Mouse (Mus musculus) left cerebral cortex, adult 8-10 months (tissue): ENCODE data around the gene Pigb. TPM values are rescaled to one million over a fixed set of nuclear protein-coding genes. Genes with fewer than 3 reads are reported as not detected.

Source experiments
- DNase-seq, 2 experiments: peaks; one replicate each; pipeline ENCODE4 v3.0.0; 2022; ENCODE audit warnings: low spot score in 2 of 2
- total RNA-seq, 4 experiments: library from RNA; stranded (reverse); gene quantifications; 2 replicates each; pipeline ENCODE4 v1.2.4; 2022

Pigb gene
- total RNA-seq, 4 experiments from 2014 or later: 15.1 to 16.5 (median 15.3) TPM

DNA sequence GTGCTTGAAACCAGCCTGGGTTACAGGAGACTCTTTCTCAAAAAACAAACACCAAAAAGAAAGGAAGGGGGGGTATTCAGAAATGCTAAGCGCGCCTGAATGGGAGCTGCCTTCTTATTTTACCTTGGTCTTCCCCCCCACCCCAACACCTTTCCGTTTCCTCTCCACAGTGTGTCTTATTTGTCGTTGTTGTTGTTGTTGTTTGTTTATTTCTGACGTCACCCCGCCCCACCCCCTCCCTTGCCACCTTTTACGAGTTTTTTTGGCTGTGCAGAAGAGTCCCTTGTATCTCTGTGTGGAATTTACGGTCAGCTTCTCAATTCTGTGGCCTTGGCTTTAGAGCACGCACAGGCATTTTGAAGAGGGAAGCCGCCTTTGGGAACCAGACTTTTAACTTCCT is 5.5 kb upstream of the Pigb start:
- no peak for DNase-seq

- DNase-seq: no peak
Measured at GRCm38 (mm10) chr9:73045204-73045603, 5.0 kb upstream of the Pigb start.

DNA sequence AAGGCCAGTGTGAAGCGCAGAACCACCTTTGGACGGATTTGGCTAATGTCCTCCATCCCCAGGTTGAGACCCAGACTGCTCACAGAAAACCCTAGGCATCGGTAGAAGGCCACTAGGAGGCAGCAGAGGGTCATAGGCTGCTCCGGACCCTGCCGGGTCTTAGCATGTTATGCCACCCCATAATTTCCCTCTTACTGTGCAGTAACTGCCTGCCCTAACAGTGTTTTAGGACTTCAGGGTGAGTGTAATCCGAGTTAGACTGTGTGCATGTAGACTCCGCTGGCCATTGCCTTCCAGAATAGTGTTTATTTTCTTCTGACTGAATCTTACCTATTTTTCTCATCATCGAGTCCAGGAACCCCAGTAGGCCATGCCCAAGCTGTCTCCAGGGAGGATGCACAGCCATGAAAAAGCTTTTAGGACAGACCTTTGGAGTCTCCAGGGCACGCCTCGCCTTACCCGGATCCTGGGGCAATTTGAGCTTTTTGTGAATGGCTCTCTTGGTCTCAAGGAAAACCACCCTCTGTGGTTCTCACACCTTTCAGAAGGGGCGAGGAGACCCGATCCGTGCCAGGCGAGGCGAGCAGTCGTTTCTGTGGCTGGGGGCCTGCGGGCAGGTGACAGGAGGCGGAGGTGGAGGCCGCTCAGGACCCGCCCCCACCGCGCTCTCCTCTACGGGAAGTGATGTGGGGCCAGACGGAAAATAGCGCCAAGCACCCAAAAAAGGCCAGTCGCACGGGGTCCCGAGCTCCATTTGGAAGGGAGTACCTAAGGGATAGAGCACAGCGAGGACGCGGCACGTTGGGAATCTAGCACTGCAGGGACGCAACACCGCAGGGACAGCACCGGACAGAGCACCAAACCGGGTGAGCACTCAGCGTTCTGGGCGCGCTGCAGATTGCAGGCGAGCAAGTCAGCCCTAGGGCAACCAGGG is 4.2 kb upstream of the Pigb start, which contains the start of gene Rab27a:
Gene Rab27a, plus strand, starts transcription at position 709 of the 934 bp plus-strand sequence.
- peak; percentile 44 to 58 for DNase-seq

DNA sequence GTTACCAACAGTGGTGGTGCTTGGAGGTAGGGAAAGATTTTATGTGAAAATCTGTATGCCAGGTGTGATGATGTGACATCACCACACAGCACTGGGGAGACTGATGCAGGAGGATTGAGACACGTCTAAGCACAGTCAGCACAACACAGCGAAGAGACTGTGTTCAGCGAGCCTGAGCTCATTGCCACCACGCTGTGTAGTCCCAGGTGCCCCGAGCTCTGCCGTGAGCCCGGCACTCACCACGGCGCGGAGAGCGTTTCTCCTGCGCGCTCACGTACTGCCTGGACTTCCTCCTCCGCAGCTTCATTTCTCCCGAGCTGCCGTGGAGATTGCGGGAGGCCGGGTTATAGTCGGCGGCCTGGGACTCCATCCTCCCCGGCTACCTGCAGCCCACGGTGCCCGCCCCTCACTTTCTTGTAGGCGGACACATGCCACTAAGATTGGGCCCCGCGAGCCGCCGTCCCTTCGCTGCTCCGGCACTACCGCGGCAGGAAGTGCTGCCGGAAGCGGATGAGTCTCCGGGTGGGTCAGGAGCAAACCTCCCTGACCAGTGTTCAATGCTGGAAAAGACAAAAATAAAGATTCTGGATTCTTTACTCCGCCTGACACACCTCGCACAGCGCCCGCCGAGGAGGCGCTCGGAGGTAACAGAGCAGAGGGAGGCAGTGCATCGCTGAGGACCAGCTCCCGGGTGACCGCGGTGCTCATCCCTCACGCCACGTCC is 794 bp downstream of the Pigb start:
- DNase-seq: peak; percentile 88 to 92

DNA sequence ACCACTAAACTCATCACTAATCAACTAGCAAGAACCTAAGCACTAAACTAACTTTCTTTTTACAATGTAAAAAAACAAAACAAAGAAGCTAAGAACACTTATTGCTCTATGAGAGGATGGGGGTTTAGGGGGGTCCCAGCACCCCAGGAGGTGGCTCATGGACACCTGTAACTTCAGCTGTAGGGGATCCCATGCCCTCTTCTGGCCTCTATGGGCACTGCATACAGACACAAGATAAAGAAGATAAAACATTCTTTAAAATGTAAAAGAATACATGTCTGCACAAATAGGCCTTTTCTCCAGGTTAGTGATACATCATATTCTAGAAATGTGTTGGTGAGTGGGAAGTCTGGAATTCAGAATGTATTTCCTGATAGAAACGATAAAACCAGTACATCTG is 6.8 kb downstream of the Pigb start:
- no peak for DNase-seq

- DNase-seq: no peak
Measured at GRCm38 (mm10) chr9:73031421-73031820, 8.8 kb downstream of the Pigb start.

DNA sequence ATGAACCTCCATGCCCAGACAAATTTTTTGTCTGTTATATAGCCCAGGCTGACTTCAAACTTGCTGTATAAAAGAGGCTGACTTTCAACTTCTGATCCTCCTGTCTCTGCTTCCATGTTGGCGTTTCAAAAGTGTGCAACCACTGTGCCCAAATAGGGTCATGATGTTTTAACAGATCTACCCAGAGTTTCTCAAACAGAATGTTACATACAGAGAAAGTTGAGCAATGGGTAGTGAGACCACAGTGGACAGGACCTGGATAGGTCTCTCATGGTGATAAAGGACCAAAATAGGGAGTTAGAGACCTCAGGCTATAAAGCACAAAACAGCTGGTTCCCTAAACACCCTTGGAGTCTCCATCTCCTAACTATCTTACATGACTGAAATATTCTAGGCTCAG is 9.7 kb downstream of the Pigb start:
- DNase-seq: no peak

DNA sequence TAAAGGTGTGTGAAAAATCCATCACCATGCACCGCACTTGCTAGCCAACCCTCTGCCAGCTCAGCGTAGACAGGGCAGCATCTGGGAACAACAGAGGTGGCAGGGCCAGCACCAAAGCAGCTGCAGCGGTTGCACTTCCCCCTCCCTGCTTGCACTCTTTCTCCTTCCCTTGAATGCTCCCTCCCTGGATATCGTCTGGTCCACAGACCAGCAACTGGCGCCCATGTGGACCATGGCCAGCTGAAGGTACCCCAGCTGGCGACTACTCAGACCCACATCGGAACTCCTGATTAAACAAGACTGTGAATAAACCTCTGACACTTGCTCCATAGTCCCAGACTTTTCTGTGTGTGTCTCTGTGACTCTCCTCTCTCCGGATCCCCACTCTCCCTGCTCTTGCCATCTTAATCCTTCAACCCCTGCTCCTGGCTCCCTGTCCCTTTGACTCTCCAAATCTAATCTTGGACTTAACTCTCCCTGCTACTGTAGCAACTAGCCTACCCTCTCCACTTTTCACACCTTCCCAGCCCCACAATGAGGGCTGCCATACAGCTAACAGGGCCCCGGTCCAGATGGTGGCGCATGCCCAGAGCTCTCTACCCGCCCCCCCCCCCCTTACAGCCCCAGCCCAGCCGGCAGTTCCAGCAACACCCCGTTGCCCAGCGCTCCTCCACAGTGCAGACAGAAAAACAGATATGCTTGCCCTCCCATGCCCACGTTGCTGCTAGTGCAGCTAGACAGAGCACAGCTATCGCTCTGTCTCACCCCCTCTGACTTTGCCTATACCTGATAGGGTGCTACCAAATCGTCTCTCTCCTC is 14.2 kb downstream of the Pigb start:
- DNase-seq: no peak

- no peak for DNase-seq
Measured at GRCm38 (mm10) chr9:73020566-73021097, 19.5 kb downstream of the Pigb start.

DNA sequence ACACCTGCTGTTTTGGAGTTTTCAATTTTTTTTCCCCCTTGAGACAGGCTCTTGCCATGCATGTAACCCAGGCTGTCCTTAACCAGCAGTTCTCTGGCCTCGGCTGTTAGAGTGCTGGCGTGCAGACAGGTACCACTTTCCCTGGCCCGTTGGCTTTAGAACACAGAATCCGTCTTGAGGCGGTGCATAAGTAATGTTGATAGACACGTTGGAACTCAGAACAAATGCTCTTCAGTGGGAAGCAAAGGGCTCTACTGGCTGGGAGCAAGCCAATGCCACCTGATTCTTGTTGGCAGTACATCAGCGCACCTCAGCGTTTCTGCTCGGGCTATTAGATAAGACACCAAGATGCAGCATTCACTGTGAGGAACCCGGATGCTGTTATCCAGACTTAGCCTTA is 20.3 kb downstream of the Pigb start:
- DNase-seq: no peak

DNA sequence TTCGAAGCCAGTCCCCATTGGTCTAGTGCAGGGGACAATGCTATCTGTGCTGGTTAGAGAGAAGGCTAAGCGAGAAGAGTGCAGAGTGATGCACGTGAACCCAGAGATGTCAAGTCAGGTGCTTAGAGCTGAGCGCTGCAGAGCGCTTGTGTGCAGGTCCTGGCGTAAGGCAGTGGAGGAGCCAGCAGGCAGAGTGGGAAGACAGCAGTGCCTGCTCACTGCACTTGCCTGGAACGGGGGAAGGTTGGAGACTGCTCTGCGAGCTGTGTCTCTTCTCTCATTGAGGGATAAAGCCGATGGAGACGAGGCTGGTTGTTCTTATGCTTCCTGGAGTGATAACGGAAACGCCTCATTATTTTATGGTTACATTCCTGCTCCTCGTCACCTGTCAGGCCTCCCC is 25.5 kb downstream of the Pigb start:
- DNase-seq: no peak

DNA sequence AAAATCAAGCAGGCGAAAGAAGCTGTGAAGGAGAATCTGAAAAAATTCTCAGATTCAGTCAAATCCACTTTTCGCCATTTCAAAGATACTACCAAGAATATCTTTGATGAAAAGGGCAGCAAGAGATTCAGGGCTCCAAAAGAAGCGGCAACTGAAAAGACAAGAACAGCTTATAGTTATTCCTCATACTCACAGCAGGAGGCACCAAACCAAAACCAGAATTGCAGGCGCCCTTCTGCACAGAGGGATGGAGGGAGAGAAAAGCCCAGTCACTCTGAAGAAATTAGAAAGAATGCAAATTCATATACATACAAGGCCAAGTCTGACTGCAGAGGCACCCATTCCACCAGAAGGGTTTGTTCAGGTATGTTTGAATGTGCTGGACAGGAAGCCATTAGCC is 27.5 kb downstream of the Pigb start:
- no peak for DNase-seq

GRCm38 (mm10) chr9:73008384-73008783 is 31.8 kb downstream of the Pigb start:
- no peak for DNase-seq

DNA sequence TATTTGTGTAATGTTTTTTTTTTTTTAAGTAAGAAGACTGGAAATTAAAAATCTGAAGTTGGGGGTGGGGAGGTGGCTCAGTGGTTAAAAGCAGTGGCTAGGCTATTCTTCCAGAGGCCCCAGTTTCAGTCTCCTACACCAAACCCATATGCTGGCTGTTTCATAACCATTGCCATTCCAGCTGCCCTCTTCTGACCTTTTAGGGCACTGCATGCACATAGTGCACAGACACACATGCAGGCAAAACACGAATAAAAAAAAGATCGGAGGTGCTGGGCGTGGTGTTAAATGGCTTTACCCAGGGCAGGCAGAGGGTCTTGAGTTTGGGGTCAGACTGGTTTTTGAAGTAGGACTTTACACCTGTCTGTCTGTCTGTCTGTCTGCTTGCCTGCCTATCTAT is 34.0 kb downstream of the Pigb start:
- no peak for DNase-seq

DNA sequence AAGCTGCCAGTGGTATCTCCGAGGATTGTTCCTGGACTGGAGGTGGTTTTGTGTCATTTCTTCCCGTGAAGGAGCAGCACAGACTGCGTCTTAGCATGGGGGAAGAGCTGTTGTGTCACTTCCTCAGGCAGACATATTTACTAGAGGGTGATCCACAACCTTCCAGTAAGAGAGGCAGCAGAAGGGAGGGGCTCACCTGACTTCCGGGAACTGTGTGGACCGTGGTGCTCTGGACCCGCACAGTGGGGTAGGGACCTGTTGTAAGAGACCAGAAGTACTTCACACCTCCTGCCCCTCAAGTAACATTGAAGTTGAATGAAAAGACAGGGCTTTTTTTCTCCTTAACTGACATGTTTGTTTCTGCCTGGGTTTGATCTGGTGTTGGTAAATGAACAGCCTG is 35.1 kb downstream of the Pigb start:
- no peak for DNase-seq

DNA sequence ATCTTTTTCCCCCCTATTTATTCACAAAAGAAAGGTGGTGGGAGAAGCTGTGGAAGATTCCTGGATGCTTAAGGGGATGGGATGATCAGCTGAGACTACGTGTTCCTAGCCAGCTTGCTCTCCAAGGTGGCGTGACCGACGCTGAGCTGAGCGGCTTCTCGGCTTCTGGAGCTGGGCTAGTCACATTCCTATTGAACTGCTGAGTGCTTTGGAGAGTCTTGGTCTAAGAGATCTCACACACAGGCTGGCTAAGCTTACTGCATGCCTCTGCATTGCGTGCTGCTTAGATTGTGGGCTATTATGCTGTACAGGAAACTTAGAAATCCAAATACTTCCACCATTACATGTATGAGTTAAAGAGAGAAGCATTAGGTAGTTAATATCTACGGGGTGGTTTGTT is 36.1 kb downstream of the Pigb start:
- DNase-seq: no peak

DNA sequence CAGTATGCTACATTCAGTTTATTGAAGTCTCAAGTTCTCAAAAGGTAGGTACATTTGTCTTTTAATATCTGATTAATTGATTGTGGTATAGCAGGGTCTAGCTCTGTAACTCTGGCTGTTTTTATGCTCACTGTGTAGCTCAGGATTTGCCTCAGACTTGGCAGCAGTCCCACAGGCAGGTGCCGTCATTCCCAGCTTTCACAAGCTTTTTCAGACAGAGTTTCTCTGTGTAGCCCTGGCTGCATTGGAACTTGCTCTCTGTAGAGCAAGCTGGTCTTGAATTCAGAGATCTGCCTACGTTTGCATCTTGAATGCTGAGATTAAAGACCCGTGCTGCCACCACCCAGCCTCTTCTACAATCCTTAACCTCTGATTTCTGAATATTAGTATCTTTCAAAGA is 38.0 kb downstream of the Pigb start:
- DNase-seq: no peak

- no peak for DNase-seq
Measured at GRCm38 (mm10) chr9:73001314-73002011, 38.7 kb downstream of the Pigb start.

GRCm38 (mm10) chr9:73000487-73000886 is 39.7 kb downstream of the Pigb start:
- no peak for DNase-seq

GRCm38 (mm10) chr9:72996806-72997205 is 43.4 kb downstream of the Pigb start:
- no peak for DNase-seq

DNA sequence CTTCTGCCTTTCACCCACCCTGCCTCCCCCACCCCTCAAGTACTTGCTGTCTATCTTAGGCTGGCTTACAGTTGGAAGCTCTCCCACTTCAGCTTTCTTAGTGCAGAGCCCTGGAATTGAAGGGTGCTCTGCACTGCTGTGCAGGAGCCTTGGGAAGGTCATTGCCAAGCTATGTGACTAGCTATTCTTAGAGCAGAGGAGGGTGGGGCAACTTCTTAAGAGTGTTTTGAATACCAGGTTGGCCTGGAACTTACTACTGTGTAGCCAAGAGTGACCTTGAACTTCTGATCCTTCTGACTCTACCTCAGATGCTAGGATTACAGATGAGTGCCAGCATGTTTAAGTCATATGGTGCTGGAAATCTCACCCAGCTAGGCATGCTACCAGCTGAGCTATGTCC is 44.0 kb downstream of the Pigb start:
- no peak for DNase-seq
